Mouse (Mus musculus) embryonic fibroblast, embryonic 13.5 days (primary cell): ENCODE data around the gene Aqp2. TPM values are rescaled to one million over a fixed set of nuclear protein-coding genes. Genes with fewer than 3 reads are reported as not detected.

Source experiments
- H3K27ac ChIP-seq: 2 replicates; pipeline ENCODE4 v1.5.1; 2012; ENCODE audit warnings: low read length, control low read depth, inconsistent platforms; ENCODE audit not compliant: insufficient read depth
- H3K4me1 ChIP-seq: 2 replicates; pipeline ENCODE4 v1.6.1; 2011; ENCODE audit warnings: low read length; ENCODE audit not compliant: control insufficient read depth, insufficient read depth
- H3K4me3 ChIP-seq: 2 replicates; pipeline ENCODE4 v1.5.1; 2011; ENCODE audit warnings: mild to moderate bottlenecking, control low read depth, low read length; ENCODE audit not compliant: insufficient read depth
- CTCF ChIP-seq: IDR thresholded peaks from 2 replicates; pipeline ENCODE4 v1.5.1; 2011; ENCODE audit warnings: mild to moderate bottlenecking, control low read depth, low read length, moderate library complexity, borderline replicate concordance; ENCODE audit not compliant: insufficient read depth
- POLR2A ChIP-seq: IDR thresholded peaks from 2 replicates; pipeline ENCODE4 v1.6.1; 2011; ENCODE audit warnings: low read depth, mild to moderate bottlenecking, control low read depth, low read length, moderate library complexity
- polyA plus RNA-seq: library from polyadenylated mRNA; stranded (reverse); fragments of >200 nt; gene quantifications from 2 replicates; pipeline ENCODE4 v1.2.4, GENCODE M21; 2011; ENCODE audit warnings: low read depth; ENCODE audit not compliant: missing spikeins, insufficient read length

Gene Aqp2
- polyA plus RNA-seq = not detected in 2 replicates

GRCm38 (mm10) chr15:99578802-99579485, at the start of gene Aqp2:
Gene Aqp2, plus strand, starts transcription at chr15:99579055.
- TF ChIP-seq CTCF = no peak
- no peak for TF ChIP-seq POLR2A
- Histone ChIP-seq H3K4me3 (no peak within 1 kb of the TSS), H3K27ac (no peak within 1 kb of the TSS), H3K4me1 (no peaks in the 10 kb centered on the region)

GRCm38 (mm10) chr15:99531146-99531545, 47.7 kb upstream of the Aqp2 start:
- H3K4me1 ChIP-seq = peaks cover 4% of the 10 kb centered on the region; the same call in 1 of the 2 replicates
- no peak overlapping the region for H3K4me3 ChIP-seq
- H3K27ac ChIP-seq = no peak overlapping the region
- TF ChIP-seq CTCF (no peak), POLR2A (no peak)

GRCm38 (mm10) chr15:99532023-99532422, 46.8 kb upstream of the Aqp2 start:
- no peak overlapping the region for H3K4me3 ChIP-seq
- H3K27ac ChIP-seq = no peak overlapping the region
- H3K4me1 ChIP-seq = peaks cover 4% of the 10 kb centered on the region; the same call in 1 of the 2 replicates
- TF ChIP-seq CTCF = no peak
- no peak for TF ChIP-seq POLR2A

GRCm38 (mm10) chr15:99536889-99537862, 41.7 kb upstream of the Aqp2 start:
- Histone ChIP-seq H3K27ac (no peak overlapping the region), H3K4me1 (no peaks in the 10 kb centered on the region), H3K4me3 (no peak overlapping the region)
- TF ChIP-seq CTCF (no peak), POLR2A (no peak)

- H3K4me1 ChIP-seq = no peaks in the 10 kb centered on the region
Measured at GRCm38 (mm10) chr15:99539891-99540290, 39.0 kb upstream of the Aqp2 start.

GRCm38 (mm10) chr15:99544047-99544446, 34.8 kb upstream of the Aqp2 start:
- no peak overlapping the region for H3K4me3 ChIP-seq
- TF ChIP-seq POLR2A = no peak
- no peak for TF ChIP-seq CTCF
- peaks cover 12% of the 10 kb centered on the region for H3K4me1 ChIP-seq
- no peak overlapping the region for H3K27ac ChIP-seq

More at GRCm38 (mm10) chr15:99539891-99540290, 39.0 kb upstream of the Aqp2 start:
- no peak overlapping the region for H3K4me3 ChIP-seq
- TF ChIP-seq POLR2A (no peak), CTCF (no peak)
- H3K27ac ChIP-seq = no peak overlapping the region

- Histone ChIP-seq H3K27ac (no peak overlapping the region; the same call in 1 of the 2 replicates), H3K4me3 (no peak overlapping the region), H3K4me1 (peaks cover 12% of the 10 kb centered on the region)
- TF ChIP-seq CTCF (no peak), POLR2A (no peak)
Measured at GRCm38 (mm10) chr15:99546596-99546995, 32.3 kb upstream of the Aqp2 start.

GRCm38 (mm10) chr15:99547732-99548131, 31.1 kb upstream of the Aqp2 start:
- no peak overlapping the region for H3K4me3 ChIP-seq
- H3K4me1 ChIP-seq = peaks cover 12% of the 10 kb centered on the region
- TF ChIP-seq CTCF (no peak), POLR2A (no peak)
- H3K27ac ChIP-seq = peak overlapping the region; percentile 41

- TF ChIP-seq CTCF (no peak), POLR2A (no peak)
- Histone ChIP-seq H3K4me1 (peaks cover 19% of the 10 kb centered on the region), H3K27ac (no peak overlapping the region), H3K4me3 (no peak overlapping the region)
Measured at GRCm38 (mm10) chr15:99549901-99550300, 29.0 kb upstream of the Aqp2 start.
